Mouse (Mus musculus): ENCODE results near the gene Cyp4v3. TPM values are rescaled to one million over a fixed set of nuclear protein-coding genes. Genes with fewer than 3 reads are reported as not detected.

The Cyp4v3 gene
- total RNA-seq, 2 experiments from 2014 or later: 6.6 to 6.8 TPM

Other genes with a start within 250 kb of the Cyp4v3 start
- not detected for gene F11, start 71.2 kb downstream of the Cyp4v3 start, total RNA-seq (2021)
- not detected for gene Klkb1, start 38.4 kb downstream of the Cyp4v3 start, total RNA-seq (2021)
- not detected for gene Gm45753, start 24.8 kb downstream of the Cyp4v3 start, total RNA-seq (2021)
- 10 to 100 TPM; 12.0 to 12.9 TPM for gene Fam149a, start 49.1 kb upstream of the Cyp4v3 start, total RNA-seq (2021)
- gene Tlr3, start 77.9 kb upstream of the Cyp4v3 start, total RNA-seq (2021): 1 to 10 TPM; 7.5 to 8.3 TPM
- 100 to 1,000 TPM; 176 to 197 TPM for gene Sorbs2, start 174.6 kb upstream of the Cyp4v3 start, total RNA-seq (2021)